Mouse (Mus musculus): ENCODE measurements around the gene Samd4b. TPM values are rescaled to one million over a fixed set of nuclear protein-coding genes. Genes with fewer than 3 reads are reported as not detected.

The Samd4b gene
- total and polyA plus RNA-seq, 2 experiments from 2014 or later = 12.4 to 53.5 TPM

- peak overlapping the region; percentile 48 for H3K4me3 ChIP-seq (ENCODE audit: low read depth, low read length)
- H3K4me1 ChIP-seq (ENCODE audit: control insufficient read depth, insufficient read depth) = peaks cover 42% of the 10 kb centered on the region
- peaks cover 22% of the 10 kb centered on the region for H3K36me3 ChIP-seq (replicated peaks; ENCODE audit: control insufficient read depth, insufficient read depth, low read length)
- TF ChIP-seq EP300 (IDR thresholded peaks at IDR 0.05; ENCODE audit: low read depth) = no peak
- TF ChIP-seq CTCF (IDR thresholded peaks at IDR 0.05; ENCODE audit: low read depth) = no peak
- WGBS = 27% methylated on average over 10 of the region's 12 CpGs
- peak; percentile 54 for DNase-seq (ENCODE audit: low spot score)
- H3K9me3 ChIP-seq (replicated peaks; ENCODE audit: control insufficient read depth, low read length) = no peaks in the 10 kb centered on the region
- H3K9ac ChIP-seq (replicated peaks; ENCODE audit: low read depth, low read length) = 0 out of 2 replicates have a peak overlapping the region, but pooled peaks have one; percentile 76
- H3K27me3 ChIP-seq (ENCODE audit: control insufficient read depth, insufficient read depth, low read length) = no peaks in the 10 kb centered on the region
- 0 out of 2 replicates have a peak, but pooled peaks have one; percentile 7 for ATAC-seq (ENCODE audit: insufficient read depth, low read depth)
- peak overlapping the region; percentile 100 for H3K27ac ChIP-seq (ENCODE audit: low read depth)
- H3K4me2 ChIP-seq (ENCODE audit: low read depth, low read length) = peak overlapping the region; percentile 81
Observed at GRCm38 (mm10) chr7:28382347-28382951, 215.5 kb downstream of the Samd4b start.

GRCm38 (mm10) chr7:28381938-28382337 lies 216.0 kb downstream of the Samd4b start:
- Histone ChIP-seq H3K9me3 (replicated peaks; ENCODE audit: control insufficient read depth, low read length) (no peaks in the 10 kb centered on the region), H3K4me3 (ENCODE audit: low read depth, low read length) (peak overlapping the region; percentile 48), H3K9ac (replicated peaks; ENCODE audit: low read depth, low read length) (peak overlapping the region; percentile 76), H3K36me3 (replicated peaks; ENCODE audit: control insufficient read depth, insufficient read depth, low read length) (peaks cover 27% of the 10 kb centered on the region), H3K4me2 (ENCODE audit: low read depth, low read length) (peak overlapping the region; percentile 81), H3K27me3 (ENCODE audit: control insufficient read depth, insufficient read depth, low read length) (no peaks in the 10 kb centered on the region), H3K4me1 (ENCODE audit: control insufficient read depth, insufficient read depth) (peaks cover 48% of the 10 kb centered on the region), H3K27ac (ENCODE audit: low read depth) (peak overlapping the region; percentile 100)
- TF ChIP-seq CTCF (IDR thresholded peaks at IDR 0.05; ENCODE audit: low read depth) = no peak
- peak; percentile 96 for TF ChIP-seq EP300 (IDR thresholded peaks at IDR 0.05; ENCODE audit: low read depth)
- DNase-seq (ENCODE audit: low spot score) (peak; percentile 92), ATAC-seq (ENCODE audit: insufficient read depth, low read depth) (peak; percentile 76)
- under 1% methylated on average over 20 of the region's 20 CpGs for WGBS

DNA sequence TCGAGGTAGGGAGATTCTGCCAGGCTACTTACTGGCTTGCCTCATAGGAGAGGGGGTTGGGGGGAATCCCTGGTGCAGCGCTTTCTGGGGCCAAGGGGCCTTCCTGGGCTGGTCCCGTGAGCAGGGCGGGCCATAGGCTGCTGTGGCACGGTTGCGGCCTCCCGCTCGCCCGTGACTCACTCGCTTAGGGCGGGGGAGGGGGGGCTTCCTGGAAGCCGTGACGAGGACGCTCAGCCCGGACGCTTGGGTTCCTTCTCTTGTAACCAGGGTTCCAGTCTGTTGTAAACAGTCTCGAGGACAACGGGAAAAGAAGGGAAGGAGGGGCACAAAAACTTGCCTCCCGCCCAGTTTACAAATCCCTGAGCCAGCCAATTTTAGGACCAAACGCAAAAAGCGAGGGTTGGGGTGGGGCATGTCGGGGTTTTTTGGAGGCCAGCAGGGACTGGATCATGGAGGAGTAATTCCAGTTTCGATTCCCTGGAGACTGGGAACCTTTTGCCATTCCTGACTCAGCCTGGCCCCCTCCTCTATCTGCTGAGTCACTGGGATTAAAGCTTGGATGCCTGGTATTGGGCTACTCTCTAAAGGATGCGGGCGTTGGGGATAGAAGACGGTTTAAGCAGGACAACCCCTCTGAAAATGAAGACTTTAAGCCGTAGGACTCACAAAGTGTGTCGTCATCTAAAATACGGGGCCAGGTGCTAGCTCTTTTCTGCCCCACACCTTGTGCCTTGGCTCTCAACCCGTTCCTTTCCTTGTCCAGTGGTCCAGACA lies 216.7 kb downstream of the Samd4b start:
- H3K4me3 ChIP-seq (ENCODE audit: low read depth, low read length) = peak overlapping the region; percentile 48
- H3K27ac ChIP-seq (ENCODE audit: low read depth) = peak overlapping the region; percentile 100
- no peaks in the 10 kb centered on the region for H3K9me3 ChIP-seq (replicated peaks; ENCODE audit: control insufficient read depth, low read length)
- DNase-seq (ENCODE audit: low spot score) (peak; percentile 89), ATAC-seq (ENCODE audit: insufficient read depth, low read depth) (peak; percentile 45)
- 3% methylated on average over 30 of the region's 30 CpGs for WGBS
- peaks cover 28% of the 10 kb centered on the region for H3K36me3 ChIP-seq (replicated peaks; ENCODE audit: control insufficient read depth, insufficient read depth, low read length)
- H3K27me3 ChIP-seq (ENCODE audit: control insufficient read depth, insufficient read depth, low read length) = no peaks in the 10 kb centered on the region
- peak overlapping the region; percentile 76 for H3K9ac ChIP-seq (replicated peaks; ENCODE audit: low read depth, low read length)
- H3K4me2 ChIP-seq (ENCODE audit: low read depth, low read length) = peak overlapping the region; percentile 81
- H3K4me1 ChIP-seq (ENCODE audit: control insufficient read depth, insufficient read depth) = peaks cover 54% of the 10 kb centered on the region
- TF ChIP-seq CTCF (IDR thresholded peaks at IDR 0.05; ENCODE audit: low read depth) (no peak), EP300 (IDR thresholded peaks at IDR 0.05; ENCODE audit: low read depth) (peak; percentile 81)

DNA sequence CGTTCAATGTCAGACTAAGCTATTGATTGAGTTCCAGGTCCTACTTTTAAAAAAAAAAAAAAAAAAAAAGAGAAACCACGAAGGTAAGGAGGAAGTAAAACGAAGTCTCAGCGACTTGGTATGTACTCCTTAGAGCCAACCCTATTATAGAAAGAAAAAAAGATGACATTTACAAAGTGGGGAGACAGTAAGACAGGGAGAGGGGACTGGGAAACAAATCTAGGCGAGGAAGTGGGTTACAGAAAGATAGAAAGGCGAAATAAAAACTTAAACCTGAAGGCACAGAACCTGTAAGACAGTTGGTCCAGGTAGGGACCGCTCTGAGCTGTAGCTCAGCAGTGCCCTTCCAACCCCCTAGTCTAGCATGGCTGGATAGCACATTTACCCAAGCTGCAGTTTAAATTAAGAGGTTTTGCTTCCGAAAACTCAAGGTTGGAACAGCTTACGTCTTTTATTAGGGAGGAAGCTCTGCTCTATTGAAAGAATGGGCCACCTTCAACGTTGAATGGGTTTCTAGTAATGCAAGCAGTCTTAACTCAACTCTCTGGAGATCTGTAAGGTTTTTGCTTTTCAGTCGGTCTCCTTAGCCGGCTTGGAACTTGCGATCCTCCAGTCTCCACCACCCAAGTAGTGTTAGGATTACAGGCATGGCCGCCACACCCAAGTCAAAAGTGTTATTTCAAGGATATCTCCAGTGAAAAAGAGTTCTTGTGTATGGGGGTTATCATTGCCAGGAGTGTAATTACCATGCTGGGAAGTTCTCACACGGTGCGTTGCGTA lies 217.5 kb downstream of the Samd4b start, which contains the start of gene Zfp36:
TSS of gene Zfp36 (minus strand) at position 17 of the 780 bp plus-strand sequence.
- H3K4me1 ChIP-seq (ENCODE audit: control insufficient read depth, insufficient read depth) = peaks cover 58% of the 10 kb centered on the region
- no peaks in the 10 kb centered on the region for H3K27me3 ChIP-seq (ENCODE audit: control insufficient read depth, insufficient read depth, low read length)
- peak within 1 kb of the TSS; percentile 95 for H3K9ac ChIP-seq (replicated peaks; ENCODE audit: low read depth, low read length)
- 42% methylated on average over 17 of the region's 17 CpGs for WGBS
- TF ChIP-seq EP300 (IDR thresholded peaks at IDR 0.05; ENCODE audit: low read depth) = no peak
- TF ChIP-seq CTCF (IDR thresholded peaks at IDR 0.05; ENCODE audit: low read depth) = no peak
- H3K27ac ChIP-seq (ENCODE audit: low read depth) = peak within 1 kb of the TSS; percentile 100
- H3K4me2 ChIP-seq (ENCODE audit: low read depth, low read length) = peak within 1 kb of the TSS; percentile 95
- peak within 1 kb of the TSS; percentile 89 for H3K4me3 ChIP-seq (ENCODE audit: low read depth, low read length)
- H3K9me3 ChIP-seq (replicated peaks; ENCODE audit: control insufficient read depth, low read length) = no peaks in the 10 kb centered on the region
- peaks cover 21% of the 10 kb centered on the region for H3K36me3 ChIP-seq (replicated peaks; ENCODE audit: control insufficient read depth, insufficient read depth, low read length)
- DNase-seq (ENCODE audit: low spot score) = no peak
- no peak for ATAC-seq (ENCODE audit: insufficient read depth, low read depth)

All from heart, postnatal 0 days (tissue).